Mouse (Mus musculus) gastrocnemius, postnatal 4 days (tissue): ENCODE measurements around the gene Map3k15. TPM values are rescaled to one million over a fixed set of nuclear protein-coding genes. Genes with fewer than 3 reads are reported as not detected.

Experiments used
- DNase-seq, 2 experiments: peaks; one replicate each; pipeline ENCODE4 v3.0.0; 2021 to 2022; ENCODE audit warnings: low spot score in 2 of 2, mixed read lengths in 2 of 2
- total RNA-seq, 2 experiments: library from RNA; stranded (reverse); gene quantifications; 2 replicates each; pipeline ENCODE4 v1.2.3; 2021

The Map3k15 gene
- total RNA-seq, 2 experiments from 2014 or later, result 0.25 to 0.26 TPM

DNA sequence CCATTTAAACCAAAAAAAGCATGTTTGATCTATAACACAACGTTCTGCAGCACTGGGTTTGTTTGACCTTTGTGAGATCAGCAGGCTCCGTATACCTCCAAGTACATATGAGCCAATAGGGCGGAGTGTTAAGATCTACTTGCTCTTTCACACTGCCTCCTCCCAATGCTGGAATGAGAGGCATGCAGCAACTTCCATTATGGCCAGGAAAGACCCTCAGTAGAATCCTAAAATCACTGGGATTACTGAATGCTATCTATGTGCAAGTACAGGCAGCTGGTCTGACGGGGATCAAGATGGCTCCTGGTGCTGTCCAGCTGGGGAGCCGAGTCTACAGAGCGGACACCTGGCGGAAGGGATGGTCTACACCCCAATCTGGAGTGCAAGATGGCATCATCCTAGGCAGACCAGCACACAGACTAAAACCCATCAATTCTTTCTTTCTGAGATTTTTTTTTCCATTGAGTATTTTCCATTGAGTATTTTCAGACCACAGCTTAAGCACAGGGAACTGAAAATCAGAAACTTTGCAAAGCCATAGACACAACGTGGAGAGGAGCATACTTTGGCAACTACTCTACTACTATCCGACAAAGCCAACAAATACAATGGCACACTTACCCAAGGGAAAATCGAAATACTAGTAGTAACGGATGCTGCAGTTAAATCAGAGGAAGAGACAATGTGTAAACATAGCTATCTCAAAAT is 146.1 kb downstream of the Map3k15 start:
- DNase-seq, result no peak

DNA sequence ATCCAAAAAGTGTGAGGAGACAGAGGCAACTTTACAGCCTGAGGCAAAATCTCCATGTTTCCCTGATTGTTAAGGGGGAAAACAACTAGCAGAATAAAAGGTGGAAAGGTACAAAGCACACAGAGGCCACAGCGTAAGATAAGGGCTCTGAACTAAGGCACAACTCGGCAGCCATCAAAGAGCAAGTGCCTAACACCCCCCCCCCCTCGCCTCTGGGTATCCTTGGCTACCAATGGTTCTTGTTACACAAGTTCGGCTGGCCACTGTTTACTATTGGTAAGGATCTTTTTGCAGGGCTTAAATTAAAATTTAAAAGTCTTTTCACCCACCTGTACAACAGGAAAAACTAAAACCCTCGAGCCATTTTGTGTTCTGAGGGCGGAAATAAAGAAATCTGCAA is 147.5 kb downstream of the Map3k15 start:
- DNase-seq, result no peak

DNA sequence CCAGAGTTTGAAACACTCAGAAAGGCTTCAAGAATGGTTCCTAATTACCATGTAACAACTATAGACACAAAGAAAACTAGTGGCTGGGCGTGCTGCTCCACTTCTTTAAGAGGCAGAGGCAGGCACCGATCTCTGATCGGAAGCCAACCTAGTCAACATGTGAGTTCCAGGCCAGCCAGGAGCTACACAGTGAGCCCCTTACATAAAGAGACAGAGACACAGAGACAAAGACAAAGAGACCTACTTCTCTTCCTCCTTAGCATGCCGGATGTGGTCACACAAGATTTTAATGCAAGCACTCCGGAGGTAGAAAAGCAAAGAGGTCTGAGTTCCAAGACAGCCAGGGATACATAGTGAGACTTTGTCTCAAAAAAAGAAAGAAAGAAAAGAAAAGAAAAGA is 147.9 kb downstream of the Map3k15 start:
- DNase-seq, result no peak

DNA sequence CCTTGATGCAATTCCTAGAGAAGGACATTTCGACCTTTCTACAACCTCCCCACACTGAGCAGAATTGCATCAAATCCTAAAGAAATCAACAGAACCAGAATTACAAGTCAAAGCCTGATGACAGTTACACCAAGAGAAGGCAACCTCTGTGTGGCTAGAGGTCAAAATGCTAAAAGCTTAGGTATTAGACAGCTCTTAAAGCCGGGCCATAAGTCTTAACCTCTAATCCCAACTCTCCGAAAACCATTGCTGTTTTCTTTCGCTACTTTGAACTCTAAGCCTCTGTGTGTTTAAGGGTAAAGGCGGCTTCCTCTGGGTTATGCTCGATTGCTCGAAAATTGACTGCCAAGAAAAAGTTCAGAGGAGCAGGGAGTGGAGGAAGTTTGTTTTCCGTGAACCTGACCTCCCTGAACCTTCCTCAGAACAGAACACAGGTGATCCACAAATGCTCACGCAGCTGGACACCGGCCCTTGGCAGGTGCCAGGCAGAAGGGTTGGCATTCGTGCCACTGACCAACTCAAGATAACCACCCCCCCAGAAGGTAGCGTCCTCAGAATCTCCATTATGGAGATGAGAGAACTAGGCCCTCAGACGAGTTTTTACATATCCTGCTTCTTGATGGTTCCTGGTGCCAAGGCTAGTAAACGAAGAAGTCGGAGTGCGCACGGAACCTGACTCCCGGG is 149.1 kb downstream of the Map3k15 start:
- no peak for DNase-seq

DNA sequence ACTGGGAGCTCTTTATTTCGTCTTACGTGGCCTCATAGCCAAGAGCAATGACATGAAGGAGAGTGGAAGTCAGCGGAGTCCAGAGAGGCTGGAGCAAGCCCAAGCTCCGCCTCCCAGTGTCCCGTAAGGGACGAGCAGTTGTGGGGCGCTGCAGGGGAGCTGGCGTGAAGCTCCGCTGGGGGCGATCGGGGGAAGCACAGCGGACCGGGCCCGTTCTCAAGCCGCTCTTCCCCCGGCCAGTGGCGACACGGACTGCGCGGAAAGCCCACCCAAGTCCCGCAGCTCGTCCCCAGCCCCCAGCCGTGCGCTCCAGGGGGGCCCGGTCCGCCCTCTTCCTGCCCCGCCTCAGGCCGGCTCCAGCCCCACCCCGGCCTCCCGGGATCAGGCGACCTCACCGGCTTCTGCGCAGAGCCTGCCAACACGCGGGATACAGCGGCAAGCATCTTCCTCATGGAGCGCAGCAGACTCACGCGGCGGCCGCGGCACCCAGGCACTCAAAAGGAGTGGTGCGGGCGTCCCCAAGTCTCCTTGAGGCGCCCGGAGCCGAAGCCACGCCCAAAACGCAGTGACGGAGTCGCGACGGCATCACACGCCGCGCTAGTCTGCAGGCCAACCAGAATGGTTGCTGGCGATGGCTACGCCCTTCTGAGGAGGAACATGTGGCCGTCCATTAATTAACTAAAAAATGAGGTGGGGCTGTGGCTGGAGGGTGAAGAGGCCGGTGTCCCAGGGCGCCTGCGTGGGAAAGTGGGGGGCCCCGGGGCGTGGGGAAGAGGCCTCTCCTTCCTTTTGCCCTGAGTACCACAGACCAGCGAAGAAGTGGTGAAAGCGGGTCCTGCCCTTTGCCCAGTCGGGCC is 149.9 kb downstream of the Map3k15 start, which contains the start of gene Pdha1:
Pdha1 (minus strand) TSS at position 553 of the 857 bp plus-strand sequence.
- peak; percentile 64 to 81 for DNase-seq

DNA sequence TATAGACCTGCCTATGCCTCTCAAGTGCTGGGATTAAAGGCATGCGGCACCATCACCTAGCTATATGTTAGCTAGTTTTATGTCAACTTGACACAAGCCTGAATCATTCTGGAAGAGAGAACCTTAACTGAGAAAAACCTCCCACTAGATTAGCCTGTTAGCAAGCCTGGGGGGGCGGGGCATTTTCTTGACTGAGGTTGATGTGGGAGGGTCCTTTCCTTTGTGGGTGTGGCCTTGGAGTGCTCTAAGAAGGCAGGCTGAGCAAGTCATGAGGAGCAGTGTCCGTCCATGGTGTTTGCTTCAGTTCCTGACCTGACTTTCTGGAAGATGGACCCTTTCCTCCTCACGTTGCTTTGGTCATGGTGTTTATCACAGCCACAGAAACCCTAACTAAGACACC is 158.6 kb downstream of the Map3k15 start:
- no peak for DNase-seq

DNA sequence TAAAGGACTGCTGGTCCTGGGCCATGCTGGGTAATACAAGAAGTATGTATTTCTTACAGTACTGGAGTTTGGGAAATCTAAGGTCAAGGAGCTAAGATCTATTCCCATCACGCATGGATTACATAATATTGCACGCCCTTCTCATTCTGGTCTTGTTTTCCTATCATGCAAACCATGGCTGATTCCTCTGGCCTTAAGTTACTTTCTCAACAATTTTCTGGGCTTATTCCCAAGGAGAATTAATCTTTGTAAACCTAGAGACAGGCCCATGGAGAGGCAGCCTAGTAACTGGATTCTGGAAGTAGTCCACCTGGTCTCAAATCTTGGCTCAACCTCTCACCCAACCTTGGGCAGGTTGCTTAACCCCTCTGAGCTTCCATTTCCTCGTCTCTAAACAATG is 159.2 kb downstream of the Map3k15 start:
- no peak for DNase-seq

DNA sequence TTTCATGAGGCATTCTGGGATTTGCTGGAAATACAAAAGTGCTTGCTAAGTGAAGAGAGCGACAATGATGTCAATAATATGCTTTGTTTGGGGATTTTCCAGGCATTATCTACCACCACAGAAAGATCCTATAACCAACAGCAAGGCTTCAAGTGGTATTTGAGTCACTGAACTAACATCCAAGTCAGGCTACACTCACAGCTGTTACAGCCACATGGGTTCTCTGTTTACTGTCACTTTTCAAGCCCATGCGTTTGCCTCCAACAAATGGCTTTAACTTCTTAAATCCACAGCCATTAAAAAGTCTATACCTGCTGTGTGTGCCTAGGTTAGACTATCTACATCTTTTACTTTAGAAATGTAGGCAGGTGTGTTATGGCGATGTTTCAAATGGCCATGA is 160.6 kb downstream of the Map3k15 start:
- DNase-seq, result no peak

DNA sequence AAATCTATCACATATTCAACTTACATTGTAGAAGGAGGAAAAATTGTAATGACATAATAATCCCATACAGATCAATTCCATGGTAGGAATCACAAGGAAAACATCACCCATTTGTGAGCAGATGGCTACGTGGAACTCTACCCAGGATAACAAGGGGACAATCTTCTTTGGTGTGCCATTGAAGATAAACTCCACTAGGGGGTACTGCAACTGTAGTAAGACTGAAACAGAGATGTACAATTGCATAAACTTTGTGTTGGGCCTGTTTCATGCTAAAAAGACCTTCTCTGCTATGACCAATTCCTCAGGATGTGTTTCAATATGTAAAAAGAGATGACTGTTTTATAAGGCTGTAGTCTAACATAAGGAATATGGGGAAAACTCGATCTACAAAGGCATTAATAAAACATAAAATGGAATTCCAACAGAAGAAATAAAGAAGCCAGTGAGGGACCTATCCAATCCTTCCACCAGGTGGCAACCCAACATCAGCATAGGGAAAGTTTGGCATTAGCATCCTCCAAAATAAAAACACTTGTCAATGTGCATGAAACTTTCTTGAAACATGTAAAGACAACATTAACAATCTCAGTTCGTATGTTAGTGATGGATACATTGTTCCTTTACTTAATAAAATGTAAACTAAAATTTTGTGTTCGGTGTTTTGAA is 165.0 kb downstream of the Map3k15 start:
- DNase-seq, result no peak

DNA sequence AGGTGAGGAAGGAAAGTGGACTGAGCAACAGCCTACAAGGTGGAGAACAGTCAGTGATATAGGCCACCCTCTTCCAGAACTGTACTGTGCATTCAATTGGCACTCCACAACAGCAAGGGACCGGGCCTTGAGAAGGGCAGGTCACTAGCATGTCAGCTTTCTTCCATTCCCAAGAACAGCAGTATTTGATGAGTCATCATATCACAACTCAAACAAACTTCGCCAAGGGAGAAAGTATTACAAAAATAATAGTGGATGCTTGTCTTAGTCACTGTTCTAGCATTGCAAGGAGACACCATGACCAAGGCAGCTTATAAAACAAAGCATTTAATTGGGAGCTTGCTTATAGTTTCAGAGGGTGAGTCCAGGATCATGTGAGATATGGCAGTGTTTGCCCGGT is 176.0 kb downstream of the Map3k15 start:
- DNase-seq, result no peak

DNA sequence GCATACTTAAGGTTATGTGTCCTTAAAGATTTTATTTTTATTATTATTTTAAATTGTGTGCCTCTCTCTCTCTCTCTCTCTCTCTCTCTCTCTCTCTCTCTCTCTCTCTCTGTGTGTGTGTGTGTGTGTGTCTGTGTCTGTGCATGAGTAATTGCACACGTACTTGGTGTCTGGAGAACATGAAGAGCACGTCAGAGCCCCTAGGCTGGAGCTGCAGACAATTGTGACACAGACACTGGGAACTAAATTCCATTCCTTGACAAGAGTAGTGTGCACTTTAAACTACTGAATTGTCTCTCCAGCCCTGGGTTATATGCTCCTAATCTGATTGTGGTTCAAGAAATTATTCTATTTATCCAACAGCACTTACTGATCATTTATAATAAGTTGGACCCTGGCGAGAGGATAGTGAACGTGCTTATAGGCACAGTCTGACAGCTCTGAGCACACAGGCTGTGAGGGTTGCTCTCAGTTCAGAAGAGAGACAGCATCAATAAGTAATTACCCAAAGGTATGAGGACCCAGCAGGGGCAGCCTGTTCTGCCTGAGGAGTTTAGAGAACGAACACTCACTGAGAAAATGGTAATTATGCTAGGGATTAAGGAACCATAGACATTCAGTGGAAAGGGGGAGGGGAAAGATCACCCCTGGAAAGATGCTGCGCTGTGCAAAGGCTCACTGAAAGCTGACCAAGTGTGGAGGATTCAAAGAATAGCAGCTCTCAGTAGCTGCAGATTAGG is 178.2 kb downstream of the Map3k15 start:
- no peak for DNase-seq

DNA sequence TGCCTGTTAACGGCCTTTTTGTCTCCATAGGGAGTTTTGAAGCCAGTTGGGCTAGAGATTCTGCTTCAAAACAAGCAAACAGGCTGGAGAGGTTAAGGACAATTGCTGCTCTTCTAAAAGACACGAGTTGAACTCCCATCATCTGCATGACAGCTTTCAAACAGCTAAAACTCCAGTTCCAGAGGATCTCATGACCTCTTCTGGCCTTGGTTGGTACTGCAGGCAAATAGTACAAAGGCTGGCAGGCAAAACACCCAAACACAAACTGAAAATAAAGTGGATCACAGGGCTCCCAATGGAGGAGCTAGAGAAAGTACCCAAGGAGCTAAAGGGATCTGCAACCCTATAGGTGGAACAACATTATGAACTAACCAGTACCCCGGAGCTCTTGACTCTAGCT is 181.9 kb downstream of the Map3k15 start:
- DNase-seq, result peak in 1 of 2 experiments; percentile 28

Other genes starting within 250 kb of the Map3k15 start
- 100 to 1,000 TPM; 287 to 295 TPM for gene Pdha1, start 150.0 kb downstream of the Map3k15 start, total RNA-seq